Mouse (Mus musculus): ENCODE measurements around the gene Mafg.
"Not testable (repeated sequence)": the region's sequence is repeated elsewhere in the genome, so short reads cannot be mapped to it uniquely, and the experiment has no call there.

Gene Mafg

DNA sequence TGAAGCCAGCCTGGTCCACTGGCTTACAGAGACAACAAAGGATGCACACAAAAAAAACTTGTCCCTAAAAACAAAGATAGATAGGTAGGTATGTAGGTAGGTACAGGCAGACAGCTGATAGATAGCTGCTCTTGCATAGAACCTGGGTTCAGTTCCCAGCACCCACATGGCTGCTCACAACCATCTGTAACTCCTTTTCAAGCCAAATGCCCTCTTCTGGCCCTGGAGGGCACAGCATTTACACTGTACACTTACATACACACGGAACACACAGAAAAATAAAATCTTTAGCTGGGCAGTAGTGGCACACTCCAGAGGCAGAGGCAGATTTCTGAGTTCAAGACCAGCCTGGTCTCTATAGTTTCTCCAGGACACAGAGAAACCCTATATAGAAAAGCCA, 49.5 kb downstream of the Mafg start:
- no peak for DNase-seq

- not testable (repeated sequence) for DNase-seq
These were observed 50.5 kb downstream of the Mafg start for GRCm38 (mm10) chr11:120582982-120583293.

GRCm38 (mm10) chr11:120582268-120582981, 51.0 kb downstream of the Mafg start:
- peak; percentile 48 for DNase-seq

GRCm38 (mm10) chr11:120581490-120582267, 51.7 kb downstream of the Mafg start, which contains the start of gene Arhgdia:
Gene Arhgdia, minus strand, starts transcription at chr11:120581624.
- peak; percentile 94 for DNase-seq

- peak; percentile 45 for DNase-seq
These were observed 52.5 kb downstream of the Mafg start for GRCm38 (mm10) chr11:120580871-120581331.

- DNase-seq, result no peak
These were observed 53.2 kb downstream of the Mafg start for GRCm38 (mm10) chr11:120580190-120580589.

- peak; percentile 84 for DNase-seq
These were observed 53.9 kb downstream of the Mafg start for GRCm38 (mm10) chr11:120579316-120580107.

DNA sequence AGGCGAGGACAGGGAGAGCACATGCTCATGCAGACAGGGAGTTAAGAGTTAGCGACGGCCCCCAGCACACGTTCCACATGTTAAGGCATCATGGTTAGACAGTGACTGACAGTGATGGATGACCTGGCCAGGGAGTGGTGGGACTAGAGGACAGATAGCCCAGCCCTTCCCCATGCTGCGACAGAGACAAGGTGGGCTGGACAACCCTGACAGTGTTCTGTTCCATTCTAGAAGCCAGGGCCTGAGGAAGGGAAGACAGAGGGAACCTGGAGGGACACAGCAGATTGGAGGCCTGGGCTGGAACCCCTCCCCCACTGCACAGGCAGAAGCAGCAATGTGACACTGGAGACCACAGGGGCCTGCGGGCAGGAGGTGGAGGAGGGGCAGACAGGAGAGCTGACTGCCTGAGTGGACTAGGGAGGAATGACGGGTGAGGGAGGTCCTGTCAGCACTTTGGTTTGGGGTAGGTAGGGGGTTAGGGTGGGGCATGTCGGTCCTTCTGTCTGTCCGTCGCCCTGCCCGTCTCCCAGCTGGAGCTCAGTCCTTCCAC, 54.6 kb downstream of the Mafg start:
- DNase-seq, result no peak

- DNase-seq, result no peak
These were observed 55.2 kb downstream of the Mafg start for GRCm38 (mm10) chr11:120578024-120578693.

DNA sequence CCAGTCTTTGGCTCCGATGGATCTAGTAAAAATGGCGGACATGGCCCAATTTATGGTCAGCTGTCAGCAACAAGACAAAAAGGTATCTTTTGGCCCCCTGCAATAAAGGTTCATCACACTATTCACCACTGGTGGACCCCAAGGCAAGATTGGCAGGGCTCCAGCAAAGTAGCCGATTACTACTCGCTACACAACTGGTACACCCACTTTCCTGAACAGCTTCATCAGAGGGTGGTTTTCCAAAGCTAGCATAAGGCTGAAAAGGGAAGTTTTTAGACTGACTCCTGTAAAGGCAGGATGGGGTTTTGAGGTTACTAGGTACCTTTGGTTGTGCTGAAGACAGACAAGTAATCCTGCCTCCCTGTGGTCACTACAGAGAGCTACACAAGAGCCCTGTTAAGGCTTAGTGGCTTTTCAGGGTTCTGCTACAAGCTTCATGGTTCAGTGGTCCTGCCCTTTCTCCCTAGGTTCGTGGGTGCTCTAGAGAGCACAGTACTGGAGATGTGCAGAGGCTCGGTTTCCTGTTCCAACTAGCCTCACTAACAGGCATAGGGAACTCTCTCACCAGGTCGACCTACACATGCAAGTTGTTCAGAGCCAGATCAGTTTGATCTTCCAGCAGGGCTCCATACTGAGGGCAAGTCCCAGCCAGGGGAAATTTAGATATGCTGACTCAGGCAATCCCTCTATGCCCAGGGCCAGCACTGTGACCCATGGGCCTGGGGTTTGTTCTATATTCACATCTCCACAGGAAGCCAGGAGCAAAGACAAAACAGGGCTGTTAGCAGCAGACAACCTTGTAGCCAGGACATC, 56.0 kb downstream of the Mafg start:
- peak; percentile 24 for DNase-seq

- DNase-seq, result no peak
These were observed 56.9 kb downstream of the Mafg start for GRCm38 (mm10) chr11:120576365-120576981.

DNA sequence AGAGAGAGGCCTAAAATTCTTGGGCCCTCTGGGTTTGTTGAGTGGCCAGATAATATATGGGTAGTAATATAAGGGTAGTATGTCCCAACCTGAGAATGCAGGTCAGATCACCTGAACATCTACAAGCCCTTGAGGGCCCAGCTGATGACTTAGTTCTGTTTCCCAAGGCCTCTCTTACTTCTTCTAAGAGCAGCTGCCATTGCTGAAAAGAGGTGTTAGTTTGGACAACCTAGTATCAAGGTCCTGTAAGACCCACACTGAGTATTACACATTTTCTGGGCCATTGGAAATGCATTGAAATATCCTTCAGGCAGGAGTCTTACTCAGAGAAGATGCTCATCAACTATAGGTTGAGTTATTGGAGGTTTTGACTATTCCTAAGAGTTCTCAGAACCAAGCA, 57.5 kb downstream of the Mafg start:
- no peak for DNase-seq

Data from retina, postnatal 1 day (tissue).